Mouse (Mus musculus) right cerebral cortex, postnatal 14 days (tissue): ENCODE results near the gene Megf11.

Source experiments
- DNase-seq: peaks from one replicate; pipeline ENCODE4 v3.0.0; 2022

Gene Megf11

GRCm38 (mm10) chr9:64612121-64612983 lies 226.9 kb downstream of the Megf11 start:
- DNase-seq, result no peak

GRCm38 (mm10) chr9:64612984-64613649 lies 227.7 kb downstream of the Megf11 start:
- no peak for DNase-seq

GRCm38 (mm10) chr9:64617413-64617812 lies 232.0 kb downstream of the Megf11 start:
- DNase-seq, result no peak

- no peak for DNase-seq
Observed at GRCm38 (mm10) chr9:64618433-64618832, 233.0 kb downstream of the Megf11 start.

GRCm38 (mm10) chr9:64619440-64619839 lies 234.0 kb downstream of the Megf11 start:
- DNase-seq, result no peak

- no peak for DNase-seq
Observed at GRCm38 (mm10) chr9:64620596-64620995, 235.2 kb downstream of the Megf11 start.

GRCm38 (mm10) chr9:64621499-64622296 lies 236.3 kb downstream of the Megf11 start:
- DNase-seq, result no peak

GRCm38 (mm10) chr9:64623361-64623760 lies 237.9 kb downstream of the Megf11 start:
- no peak for DNase-seq

GRCm38 (mm10) chr9:64624536-64624935 lies 239.1 kb downstream of the Megf11 start:
- no peak for DNase-seq

GRCm38 (mm10) chr9:64629802-64630201 lies 244.4 kb downstream of the Megf11 start:
- no peak for DNase-seq

GRCm38 (mm10) chr9:64633169-64633568 lies 247.7 kb downstream of the Megf11 start:
- no peak for DNase-seq

GRCm38 (mm10) chr9:64636111-64636510 lies 250.7 kb downstream of the Megf11 start:
- DNase-seq, result no peak

GRCm38 (mm10) chr9:64636961-64637360 lies 251.5 kb downstream of the Megf11 start:
- DNase-seq, result no peak

GRCm38 (mm10) chr9:64638250-64638649 lies 252.8 kb downstream of the Megf11 start:
- DNase-seq, result peak; percentile 30

- DNase-seq, result peak; percentile 25
Observed at GRCm38 (mm10) chr9:64639664-64640063, 254.2 kb downstream of the Megf11 start.

- DNase-seq, result no peak
Observed at GRCm38 (mm10) chr9:64644129-64644528, 258.7 kb downstream of the Megf11 start.

GRCm38 (mm10) chr9:64645462-64645861 lies 260.0 kb downstream of the Megf11 start:
- no peak for DNase-seq

- DNase-seq, result no peak
Observed at GRCm38 (mm10) chr9:64649393-64649792, 264.0 kb downstream of the Megf11 start.

GRCm38 (mm10) chr9:64649892-64650291 lies 264.5 kb downstream of the Megf11 start:
- DNase-seq, result no peak

GRCm38 (mm10) chr9:64651181-64651580 lies 265.8 kb downstream of the Megf11 start:
- DNase-seq, result no peak

GRCm38 (mm10) chr9:64651689-64652088 lies 266.3 kb downstream of the Megf11 start:
- no peak for DNase-seq

- no peak for DNase-seq
Observed at GRCm38 (mm10) chr9:64652138-64652537, 266.7 kb downstream of the Megf11 start.

- DNase-seq, result no peak
Observed at GRCm38 (mm10) chr9:64652841-64653361, 267.5 kb downstream of the Megf11 start.
